Mouse (Mus musculus) retina, postnatal 7 days (tissue): ENCODE results near the gene Socs1.
"Not testable (repeated sequence)": the region's sequence is repeated elsewhere in the genome, so short reads cannot be mapped to it uniquely, and the experiment has no call there.

Experiments used
- DNase-seq: peaks from one replicate; pipeline ENCODE4 v3.0.0-alpha.2; 2012; ENCODE audit warnings: low read depth, low spot score

The Socs1 gene

DNA sequence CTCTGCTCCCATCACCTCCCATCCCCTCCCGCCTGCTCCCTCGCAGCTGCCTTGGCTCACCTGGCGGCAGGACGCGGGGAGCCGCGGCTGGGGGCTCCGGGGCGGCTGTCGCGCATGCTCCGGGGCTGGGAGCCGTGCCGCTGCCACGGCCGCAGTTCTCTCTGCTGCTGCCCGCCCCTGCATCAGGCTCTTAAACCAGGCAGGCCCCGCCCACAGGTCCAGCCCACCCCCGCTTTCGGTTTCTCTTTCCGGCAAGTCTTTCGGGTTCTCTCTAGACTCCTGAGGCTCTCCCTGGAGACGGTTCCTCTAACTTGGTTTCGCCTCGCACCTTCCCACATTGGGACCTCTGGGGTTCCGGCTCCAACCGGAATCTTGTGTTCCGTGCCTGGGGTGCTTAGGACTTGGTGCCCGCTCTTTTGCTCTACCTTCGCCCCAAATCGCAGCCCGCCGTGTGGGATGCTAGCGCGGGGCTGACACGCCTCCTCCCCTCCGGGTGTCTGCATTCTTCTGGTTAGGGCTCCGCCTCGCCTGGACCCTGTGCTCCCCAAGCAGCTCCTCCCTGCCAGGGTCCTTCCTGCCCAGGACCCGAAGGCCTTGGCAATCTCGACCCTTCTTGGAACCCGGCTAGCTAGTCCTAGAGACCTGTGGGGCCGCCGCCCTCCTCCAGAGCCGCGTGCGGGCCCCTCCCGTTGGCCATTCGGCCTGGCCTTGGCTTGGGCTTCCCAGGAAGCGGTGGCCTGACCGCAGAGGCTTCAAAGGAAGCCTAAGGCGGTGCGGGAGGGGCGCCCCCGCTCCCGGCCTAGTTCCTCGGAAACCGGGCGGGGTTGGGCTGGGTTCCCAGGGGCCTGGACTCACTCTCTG, at the start of gene Socs1:
TSS of gene Socs1 (minus strand) at position 166 of the 861 bp plus-strand sequence.
- peak; percentile 63 for DNase-seq

DNA sequence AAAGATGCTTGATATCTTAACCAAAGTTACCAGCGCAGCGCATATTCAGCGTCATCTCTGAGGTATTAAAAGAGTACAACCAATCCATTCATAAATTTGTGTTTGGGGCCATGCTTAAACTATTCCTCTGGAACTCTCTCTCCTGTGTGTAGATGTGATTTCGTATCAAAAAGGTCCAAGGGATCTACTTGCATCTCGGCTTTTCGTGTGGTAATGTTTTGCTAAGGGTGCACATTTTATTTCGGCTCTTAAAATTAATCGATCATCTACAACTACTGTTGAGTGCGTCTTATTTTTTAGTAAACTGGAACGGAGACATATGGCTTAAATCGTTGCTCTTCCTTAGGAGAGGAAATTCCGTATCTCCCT, 49.2 kb upstream of the Socs1 start:
- no peak for DNase-seq

DNA sequence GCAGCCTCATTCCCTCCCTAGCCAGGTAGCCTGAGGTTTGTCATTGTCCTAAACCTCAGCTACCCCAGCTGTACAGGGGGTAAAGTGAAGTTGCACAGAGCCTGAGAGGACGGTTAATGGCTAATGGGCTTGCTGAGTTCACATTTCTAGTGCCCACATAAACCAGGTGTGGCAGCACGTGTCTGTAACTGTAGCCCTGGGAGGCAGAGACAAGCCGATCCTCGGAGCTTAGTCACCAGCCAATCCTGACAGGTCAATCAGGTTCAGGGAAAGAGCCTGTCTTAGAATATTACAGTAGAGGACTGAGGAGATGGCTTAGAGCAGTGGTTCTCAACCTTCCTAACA, 43.1 kb upstream of the Socs1 start:
- DNase-seq, result no peak

DNA sequence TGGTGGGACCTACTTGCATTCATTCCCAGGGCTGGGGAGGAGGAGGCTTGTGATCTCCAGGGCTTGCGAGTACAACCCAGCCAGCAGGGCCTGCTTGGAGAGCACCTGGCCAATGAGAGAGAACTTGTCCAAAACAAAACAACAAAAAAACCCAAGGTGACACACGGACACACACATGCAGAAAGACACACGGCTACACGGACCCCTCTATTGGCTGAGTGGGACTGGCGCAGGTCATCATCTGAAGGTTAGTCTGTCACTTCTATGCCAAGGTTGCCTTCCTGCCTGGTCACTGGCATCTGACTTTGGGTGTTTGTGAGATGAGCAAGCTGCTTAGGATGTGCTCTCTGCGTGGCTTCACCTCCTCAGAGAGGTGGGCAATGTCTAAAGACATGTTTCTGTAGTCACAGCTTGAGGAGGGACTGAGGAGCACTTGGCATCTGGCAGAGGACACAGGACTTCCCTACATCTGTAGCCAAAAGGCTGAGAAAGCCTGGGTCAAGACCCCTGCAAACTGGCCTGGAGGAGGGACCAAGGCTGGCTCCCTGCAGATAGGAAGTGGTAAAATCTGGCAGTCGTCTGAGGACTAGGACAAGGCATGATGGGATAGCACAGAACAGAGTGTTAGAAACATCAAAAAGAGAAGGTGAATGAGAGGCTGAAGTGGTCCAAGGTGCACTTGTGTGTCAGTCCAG, 42.6 kb upstream of the Socs1 start:
- DNase-seq, result no peak

DNA sequence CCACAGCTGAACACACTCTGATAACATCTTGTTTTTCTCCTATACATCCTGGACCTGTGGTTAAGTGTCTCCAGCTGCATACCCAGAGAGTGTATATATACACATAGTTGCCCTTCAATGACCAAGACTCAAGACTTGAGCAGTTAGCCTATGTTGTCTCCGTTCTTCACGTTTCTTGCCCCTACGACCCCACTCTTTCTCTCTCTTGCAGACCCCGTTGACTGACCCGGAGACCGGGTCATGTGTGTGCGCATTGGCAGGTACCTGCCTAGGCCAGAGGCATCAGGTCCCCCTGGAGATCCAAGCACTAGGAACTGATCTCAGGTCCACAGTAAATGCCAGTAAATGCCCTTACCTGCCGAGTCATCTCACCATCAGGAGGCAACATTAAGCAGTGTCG, 41.9 kb upstream of the Socs1 start:
- no peak for DNase-seq

DNA sequence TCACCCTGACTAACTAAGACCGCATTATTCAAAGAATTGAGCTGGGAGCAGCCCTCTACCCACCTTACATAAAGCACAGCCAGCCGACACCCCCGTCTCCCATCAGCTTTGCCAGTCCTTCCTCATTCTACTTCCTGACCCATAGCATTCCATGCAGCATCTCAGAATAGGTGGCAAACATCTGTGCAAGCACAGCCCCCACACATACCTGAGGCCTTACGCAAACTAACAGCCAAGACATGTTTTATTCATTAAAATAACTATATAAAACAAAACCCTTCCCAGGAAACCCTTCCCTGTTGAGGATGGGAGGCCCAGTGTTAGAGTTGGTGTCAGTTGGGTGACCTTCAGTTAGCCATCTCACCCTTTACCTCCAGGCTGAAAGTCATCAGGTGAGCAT, 40.5 kb upstream of the Socs1 start:
- no peak for DNase-seq

DNA sequence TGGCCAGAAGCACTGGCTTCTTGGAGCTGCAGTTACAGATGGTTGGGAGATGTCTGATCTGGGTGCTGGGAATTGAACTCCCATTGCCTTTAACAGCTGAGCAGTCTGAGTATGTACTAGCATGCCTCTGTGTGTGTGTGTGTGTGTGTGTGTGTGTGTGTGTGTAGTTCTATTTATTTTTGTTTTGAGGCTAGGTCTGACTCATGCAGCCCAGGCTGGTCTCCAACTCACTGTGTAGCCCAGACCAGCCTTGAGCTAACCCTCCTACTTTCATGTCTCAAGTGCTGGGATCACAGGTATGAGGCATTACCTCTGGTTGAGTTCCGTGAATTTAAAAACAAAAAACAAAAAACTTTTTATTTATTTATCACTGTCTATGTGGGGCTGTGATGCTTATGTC, 39.2 kb upstream of the Socs1 start:
- DNase-seq, result no peak

DNA sequence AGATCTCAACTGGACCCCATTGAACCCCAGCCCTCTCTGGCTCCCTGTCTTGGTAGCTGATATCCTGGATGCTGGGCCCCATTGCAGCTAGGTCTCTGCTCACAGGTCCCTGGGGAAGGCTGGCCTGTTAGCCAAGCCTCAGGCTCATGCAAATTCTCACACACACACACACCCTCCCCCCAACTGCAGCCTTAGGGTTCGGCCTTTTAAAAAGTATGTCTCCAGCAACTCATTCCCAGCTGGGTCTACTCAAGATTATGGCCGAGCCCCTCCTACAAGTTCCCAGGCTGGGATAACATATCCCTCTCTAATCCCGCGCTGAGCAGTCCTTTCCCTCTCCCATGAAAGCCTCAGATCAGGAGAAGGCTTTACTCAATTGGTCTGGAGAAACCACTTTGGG, 36.1 kb upstream of the Socs1 start:
- DNase-seq, result no peak

DNA sequence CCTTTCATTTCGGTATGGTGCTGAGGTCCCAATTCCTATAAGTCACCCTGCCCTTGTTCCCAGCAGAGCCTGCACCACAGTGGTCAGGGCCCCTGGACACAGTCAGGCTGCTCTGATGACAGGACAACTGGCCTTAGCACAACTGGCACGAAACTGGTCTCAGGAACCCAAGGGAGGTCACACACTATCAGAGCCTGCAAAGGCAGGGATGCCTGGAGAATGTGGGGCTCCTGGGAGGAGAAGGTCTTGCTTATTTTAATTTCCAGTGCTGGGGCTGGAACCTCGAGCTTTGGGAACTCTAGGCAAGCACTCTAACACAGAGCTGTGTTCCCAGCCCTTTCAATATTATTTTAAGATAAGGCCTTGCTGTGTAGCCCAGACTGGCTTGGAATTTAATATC, 34.6 kb upstream of the Socs1 start:
- DNase-seq, result no peak

DNA sequence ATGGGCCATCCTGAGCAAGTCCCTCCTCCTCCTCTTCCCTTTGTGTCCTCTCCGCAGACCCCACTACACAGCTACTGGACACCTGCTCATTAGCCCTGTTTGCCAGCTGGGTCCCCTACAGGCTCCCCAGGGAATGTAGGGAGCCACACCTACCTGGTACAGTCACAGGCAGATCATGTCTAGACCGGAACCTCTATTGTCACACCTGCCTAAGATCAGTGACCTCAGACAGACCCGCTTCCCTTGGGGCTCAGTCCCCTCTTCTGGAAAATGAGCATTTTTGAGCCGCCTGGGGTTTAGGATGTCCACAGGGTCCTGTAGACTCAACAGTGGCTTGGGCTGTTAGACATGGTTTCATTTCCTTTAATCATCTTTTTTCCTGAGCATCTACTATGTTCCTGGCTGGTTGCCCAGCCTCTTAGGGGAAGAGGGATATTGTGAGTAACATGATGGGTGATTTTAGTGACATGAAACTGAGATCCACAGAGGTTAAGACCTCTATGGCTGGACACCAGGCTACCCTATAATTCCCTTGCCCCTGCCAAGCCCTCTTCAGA, 33.3 kb upstream of the Socs1 start:
- no peak for DNase-seq

DNA sequence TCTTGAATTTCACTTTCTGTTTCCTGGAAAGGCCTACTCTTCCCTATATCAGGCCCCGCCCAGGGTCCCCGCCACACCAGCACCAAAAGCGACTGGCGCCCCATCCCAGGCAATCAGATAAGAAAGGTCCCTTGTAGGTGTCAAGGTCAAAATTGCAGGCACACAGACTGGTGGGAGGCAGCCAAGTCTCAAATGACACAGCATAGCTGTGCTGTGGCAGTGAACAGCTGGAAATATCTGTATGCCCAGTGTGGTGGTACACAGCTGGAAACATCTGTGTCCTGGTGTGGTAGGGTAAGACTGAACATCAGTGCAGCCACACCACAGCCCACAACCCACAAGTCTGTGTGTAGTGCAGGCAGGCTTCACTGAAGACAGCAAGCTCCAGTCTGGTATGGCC, 29.5 kb upstream of the Socs1 start:
- no peak for DNase-seq

DNA sequence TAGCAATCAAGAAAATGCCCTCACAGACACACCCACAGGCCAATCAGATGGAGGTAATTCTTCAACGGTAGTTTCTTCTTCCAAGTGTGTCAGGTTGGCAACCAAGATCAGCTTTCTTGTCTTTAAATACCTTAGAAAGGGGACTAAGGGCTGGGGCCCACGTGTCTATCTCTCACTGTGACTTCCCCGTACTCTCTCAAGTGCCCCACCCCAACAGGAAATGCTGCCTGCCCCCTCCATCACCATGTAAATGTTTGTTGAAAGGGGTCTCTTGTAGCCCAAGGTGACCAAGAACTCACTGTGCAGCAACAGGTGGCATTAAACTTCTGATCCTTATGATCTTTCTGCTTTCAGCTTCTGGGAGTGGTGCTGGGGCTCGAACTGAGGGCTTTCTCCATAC, 28.4 kb upstream of the Socs1 start:
- no peak for DNase-seq

DNA sequence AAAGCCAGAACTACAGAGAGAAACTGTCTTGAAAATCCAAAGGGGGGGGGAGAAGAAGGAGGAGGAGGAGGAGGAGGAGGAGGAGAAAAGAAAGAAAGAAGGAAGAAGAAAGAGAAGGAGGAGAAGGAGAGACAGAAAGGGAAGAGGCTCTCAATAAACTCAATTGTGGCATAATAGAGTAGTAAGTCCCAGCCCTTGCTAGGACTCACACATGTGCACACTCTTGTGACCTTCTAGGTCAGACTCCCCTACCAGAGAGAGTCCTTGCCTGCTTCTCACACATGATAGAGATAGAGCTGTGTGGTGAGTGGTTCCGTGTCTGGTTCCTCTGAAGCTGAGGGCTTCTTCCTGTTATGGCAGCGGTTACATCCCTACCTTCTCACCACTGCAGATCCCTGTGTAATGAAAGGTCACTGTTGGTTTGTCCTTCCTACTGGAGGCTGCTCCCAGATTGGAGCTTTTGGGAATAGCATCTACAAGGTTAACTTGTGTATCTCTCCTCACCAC, 27.6 kb upstream of the Socs1 start, which contains the start of gene Gm11172:
TSS of gene Gm11172 (plus strand) at position 51 of the 507 bp plus-strand sequence.
- no peak for DNase-seq

DNA sequence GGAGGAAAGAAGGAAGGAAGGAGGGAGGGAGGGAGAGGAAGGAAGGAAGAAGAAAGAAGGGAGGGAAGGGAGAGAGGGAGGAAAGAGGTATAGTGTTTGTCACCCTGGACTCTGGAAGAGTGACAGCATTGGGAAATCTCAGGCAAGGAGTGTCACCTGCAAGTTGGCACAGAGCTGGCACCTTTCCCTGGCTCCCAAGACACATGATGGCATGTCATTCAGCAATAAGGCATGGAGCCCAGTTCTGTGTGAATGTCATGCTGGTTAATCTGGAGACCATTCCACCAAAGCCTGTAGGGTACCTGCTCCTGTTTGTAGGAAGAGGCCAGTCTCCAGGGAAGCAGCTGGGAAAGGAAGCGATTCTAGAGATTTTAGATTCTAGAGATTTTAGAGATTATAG, 25.0 kb upstream of the Socs1 start:
- no peak for DNase-seq

DNA sequence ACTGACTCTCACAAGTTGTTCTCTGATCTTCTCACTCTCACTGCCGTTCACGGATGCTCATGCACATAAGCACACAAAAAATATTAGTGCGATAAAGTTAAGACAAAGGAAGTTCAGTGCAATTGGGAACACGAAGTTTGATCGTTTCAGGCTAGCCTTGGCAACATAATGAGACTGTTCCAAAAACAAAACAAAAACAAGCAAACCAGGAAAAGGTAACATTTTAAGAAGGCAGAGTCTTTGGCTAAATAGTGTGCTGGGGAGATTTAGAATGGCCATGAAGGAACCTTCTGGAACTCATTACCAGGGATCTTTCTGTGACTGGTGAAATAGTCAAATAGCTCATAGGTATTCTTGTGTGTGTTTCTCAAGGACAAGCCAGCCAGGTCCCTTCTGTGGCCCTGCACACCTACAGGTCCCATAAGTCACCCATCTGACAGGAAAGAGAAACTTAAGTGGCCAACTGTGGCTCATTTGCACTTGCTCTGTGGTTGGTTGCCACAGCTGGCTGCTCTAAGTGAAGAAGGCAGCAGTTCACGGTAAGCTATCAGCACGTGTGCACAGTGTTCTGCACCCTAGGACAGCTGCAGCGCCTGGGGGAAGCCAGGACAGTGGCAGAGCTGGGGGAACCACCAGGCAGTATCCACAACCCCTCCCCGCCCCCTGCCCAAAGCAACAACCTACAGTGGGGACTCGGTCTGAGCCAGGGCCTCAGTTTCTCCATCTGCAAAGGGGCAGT, 20.6 kb upstream of the Socs1 start, which contains the start of gene Prm1:
TSS of gene Prm1 (minus strand) at position 51 of the 739 bp plus-strand sequence.
- DNase-seq, result no peak

DNA sequence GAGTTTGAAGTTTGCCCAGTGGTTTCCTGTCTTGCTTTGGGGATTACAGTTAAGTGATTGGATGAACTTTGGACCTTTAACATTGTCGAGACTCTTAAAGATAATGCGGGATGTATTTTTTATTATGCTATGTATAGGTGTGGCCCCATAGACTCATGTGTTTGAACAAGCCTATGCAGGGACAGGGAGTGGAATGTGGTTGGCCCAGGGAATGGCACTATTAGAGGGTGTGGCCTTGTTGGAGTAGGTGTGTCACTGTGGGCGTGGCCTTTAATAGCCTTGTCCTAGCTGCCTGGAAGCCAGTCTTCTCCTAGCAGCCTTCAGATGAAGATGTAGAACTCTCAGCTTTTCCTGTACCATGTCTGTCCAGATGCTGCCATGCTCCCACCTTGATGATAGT, 17.1 kb upstream of the Socs1 start:
- not testable (repeated sequence) for DNase-seq

DNA sequence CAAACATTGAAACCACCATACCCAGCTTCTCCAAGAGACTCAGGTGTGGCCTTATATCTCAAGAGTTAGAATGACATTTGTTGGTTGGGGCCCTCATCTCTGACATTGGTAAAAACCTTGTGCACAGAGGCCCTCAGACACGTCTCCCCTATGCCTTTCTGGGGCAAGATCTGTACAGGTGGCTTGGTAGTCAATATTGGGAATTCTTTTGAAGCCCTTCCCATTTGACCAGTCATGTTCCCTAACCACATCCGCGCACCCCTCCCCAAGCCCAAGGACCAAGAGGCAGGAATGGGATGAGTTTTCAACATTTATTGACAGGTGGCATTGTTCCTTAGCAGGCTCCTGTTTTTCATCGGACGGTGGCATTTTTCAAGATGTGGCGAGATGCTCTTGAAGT, 10.7 kb upstream of the Socs1 start, which contains the start of gene Prm2:
TSS of gene Prm2 (minus strand) at position 101 of the 400 bp plus-strand sequence.
- no peak for DNase-seq

DNA sequence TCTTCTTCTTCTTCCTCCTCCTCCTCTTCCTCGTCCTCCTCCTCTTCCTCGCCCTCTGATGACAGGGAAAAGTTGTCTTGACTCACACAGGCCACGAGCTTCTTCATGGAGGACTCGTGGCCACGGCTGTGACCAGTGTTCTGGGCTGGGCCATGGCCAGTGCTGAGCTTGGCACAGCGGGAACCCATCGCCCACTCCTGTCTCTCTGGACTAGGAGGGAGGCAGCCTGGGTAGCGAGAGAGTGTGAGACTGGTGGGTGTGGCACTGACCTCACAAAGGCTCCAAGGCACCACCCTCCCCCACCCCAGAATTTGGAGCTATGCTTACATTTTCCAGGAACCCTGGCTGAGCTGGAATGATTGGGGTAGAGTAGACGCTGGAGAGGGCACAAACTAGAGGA, 5.4 kb upstream of the Socs1 start, which contains the start of gene Prm3:
TSS of gene Prm3 (minus strand) at position 213 of the 400 bp plus-strand sequence.
- DNase-seq, result no peak

DNA sequence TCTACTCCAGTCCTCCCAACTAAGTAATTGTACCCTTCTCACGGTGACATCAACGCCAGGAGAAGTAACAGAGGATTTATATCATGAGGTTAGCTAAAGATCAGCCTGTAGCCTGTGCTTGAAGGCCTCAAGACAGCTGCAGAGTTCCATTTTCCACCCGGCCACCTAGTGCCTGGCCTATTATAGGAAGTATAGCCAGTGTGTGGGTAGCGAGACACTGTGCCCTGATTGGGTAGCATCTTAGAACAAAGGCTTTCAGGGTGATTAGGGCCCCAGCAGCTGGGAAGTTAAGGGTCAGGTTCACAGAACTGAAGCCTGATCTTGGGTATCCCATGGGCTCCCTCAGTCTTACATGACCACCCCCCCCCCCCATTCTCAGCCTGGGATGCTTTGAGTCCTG, 3.5 kb upstream of the Socs1 start:
- no peak for DNase-seq

DNA sequence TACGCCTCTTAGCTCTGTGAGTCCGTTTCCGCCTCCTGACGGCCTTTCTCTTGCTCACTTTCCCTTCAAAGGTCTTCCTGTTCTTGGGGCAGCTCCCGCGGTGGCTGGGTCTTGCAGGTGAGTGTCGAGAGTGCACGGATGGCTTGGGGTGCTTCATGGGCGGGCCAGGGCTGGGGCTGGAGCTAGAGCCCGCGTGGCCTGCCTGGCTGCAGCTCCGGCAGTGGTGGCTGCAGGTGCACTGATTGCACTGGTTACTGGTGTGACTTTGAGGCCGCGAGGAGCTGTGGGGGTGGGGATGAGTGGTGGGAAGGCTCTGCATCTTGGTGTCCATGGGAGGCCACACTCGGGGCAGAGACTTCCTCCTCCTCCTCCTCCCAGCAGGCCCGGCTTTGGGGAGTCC, 2.9 kb upstream of the Socs1 start, which contains the start of gene Tnp2:
TSS of gene Tnp2 (minus strand) at position 390 of the 400 bp plus-strand sequence.
- no peak for DNase-seq

DNA sequence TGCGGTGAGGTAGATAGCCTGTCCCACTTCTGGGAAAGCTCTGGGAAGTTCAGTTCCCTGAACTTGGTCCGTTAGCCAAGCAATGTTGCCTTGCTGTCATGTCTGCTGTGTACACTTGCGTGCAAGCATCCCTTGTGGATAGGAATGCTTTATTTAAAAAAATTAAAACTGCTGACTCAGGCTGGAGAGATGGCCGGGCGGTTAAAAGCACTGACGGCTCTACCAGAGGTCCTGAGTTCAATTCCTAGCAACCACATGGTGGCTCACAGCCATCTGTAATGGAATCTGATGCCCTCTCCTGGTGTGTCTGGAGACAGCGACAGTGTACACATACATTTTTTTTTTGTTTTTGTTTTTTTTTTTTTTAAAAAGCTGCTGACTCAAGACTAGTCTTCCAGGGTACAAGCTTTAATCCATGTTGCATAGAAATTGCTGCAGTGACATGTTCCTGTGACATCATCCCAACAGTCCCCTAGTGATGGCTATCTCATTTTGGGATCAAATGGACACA, 2.3 kb upstream of the Socs1 start:
- DNase-seq, result no peak
